Mouse (Mus musculus) thymus, adult 18-20 months (tissue): Measurements from ENCODE around the gene Dcst1.

Experiments used
- DNase-seq, 2 experiments: peaks; one replicate each; pipeline ENCODE4 v3.0.0; 2022; ENCODE audit warnings: mixed read lengths in 2 of 2

Dcst1 gene

GRCm38 (mm10) chr3:89305551-89306325 lies 59.3 kb downstream of the Dcst1 start:
- DNase-seq = no peak

- no peak for DNase-seq
These were observed 59.9 kb downstream of the Dcst1 start for GRCm38 (mm10) chr3:89305105-89305504.

- no peak for DNase-seq
These were observed 60.6 kb downstream of the Dcst1 start for GRCm38 (mm10) chr3:89304440-89304839.

GRCm38 (mm10) chr3:89300514-89300913 lies 64.5 kb downstream of the Dcst1 start:
- no peak for DNase-seq
